Mouse (Mus musculus): ENCODE measurements around the gene BC051142.

- TF ChIP-seq CTCF (IDR thresholded peaks at IDR 0.05; ENCODE audit: low read depth, low read length) (no peak), POLR2A (IDR thresholded peaks at IDR 0.05; ENCODE audit: extremely low read depth, insufficient read depth, low read length) (no peak)
Measured at GRCm38 (mm10) chr17:34381876-34382275, 16.7 kb upstream of the BC051142 start.
